Mouse (Mus musculus) kidney, postnatal 0 days (tissue): Measurements from ENCODE around the gene Abca13. TPM values are rescaled to one million over a fixed set of nuclear protein-coding genes. Genes with fewer than 3 reads are reported as not detected.

Experiments
- ATAC-seq: fragments of 200-750 bp; cut with Nextera tagmentation; replicated peaks from 2 replicates; pipeline ENCODE4 v1.8.0; 2017; ENCODE audit warnings: low read depth, moderate number of reproducible peaks, moderate TSS enrichment, moderate library complexity; ENCODE audit not compliant: low FRiP score
- DNase-seq: peaks from one replicate; pipeline ENCODE4 v3.0.0-alpha.2; 2016; ENCODE audit warnings: low spot score
- H3K27ac ChIP-seq: fragments of 300-500 bp; sonication (generic); 2 replicates; pipeline ENCODE4 v1.5.1; 2014; ENCODE audit warnings: mild to moderate bottlenecking
- H3K27me3 ChIP-seq: fragments of 300-500 bp; sonication (generic); 2 replicates; pipeline ENCODE4 v1.6.1; 2014; ENCODE audit warnings: low read length, mixed read lengths; ENCODE audit not compliant: insufficient read depth
- H3K36me3 ChIP-seq: fragments of 300-500 bp; sonication (generic); 2 replicates; pipeline ENCODE4 v1.6.1; 2014; ENCODE audit warnings: low read length, mixed read lengths; ENCODE audit not compliant: insufficient read depth
- H3K4me1 ChIP-seq: fragments of 300-500 bp; sonication (generic); replicated peaks from 2 replicates; pipeline ENCODE4 v1.6.1; 2014; ENCODE audit warnings: antibody characterized with exemption, low read length, mixed read lengths; ENCODE audit not compliant: insufficient read depth
- H3K4me2 ChIP-seq: fragments of 300-500 bp; sonication (generic); 2 replicates; pipeline ENCODE4 v1.6.1; 2014; ENCODE audit warnings: mild to moderate bottlenecking, low read length, moderate library complexity, mixed read lengths
- H3K4me3 ChIP-seq: fragments of 300-500 bp; sonication (generic); replicated peaks from 2 replicates; pipeline ENCODE4 v1.5.1; 2014; ENCODE audit warnings: low read depth, low read length
- H3K9ac ChIP-seq: fragments of 300-500 bp; sonication (generic); 2 replicates; pipeline ENCODE4 v1.6.1; 2014; ENCODE audit warnings: low read depth, low read length
- H3K9me3 ChIP-seq: fragments of 300-500 bp; sonication (generic); replicated peaks from 2 replicates; pipeline ENCODE4 v1.6.1; 2016; ENCODE audit warnings: low read length, inconsistent platforms, mixed read lengths
- CTCF ChIP-seq: IDR thresholded peaks from 2 replicates; pipeline ENCODE4 v1.5.1; 2016; ENCODE audit warnings: antibody characterized with exemption, low read depth, mild to moderate bottlenecking, moderate library complexity
- WGBS: fragments of 180-500 bp; shearing (Covaris S2); extraction: QIAGEN DNeasy Blood & Tissue Kit; methylation state at CpG from one replicate; pipeline ENCODE4 v1.1.7; 2014; 5-methylcytosine and 5-hydroxymethylcytosine counted together
- polyA plus RNA-seq: library from polyadenylated mRNA; unstranded; fragments of >200 nt; fragmentation: Nextera tagmentation; extraction: Ambion mirVana; gene quantifications from 2 replicates; pipeline ENCODE4 v1.2.1, GENCODE M21; 2015

Gene Abca13
- polyA plus RNA-seq, 1 experiment from 2014 or later = 1.8 TPM

DNA sequence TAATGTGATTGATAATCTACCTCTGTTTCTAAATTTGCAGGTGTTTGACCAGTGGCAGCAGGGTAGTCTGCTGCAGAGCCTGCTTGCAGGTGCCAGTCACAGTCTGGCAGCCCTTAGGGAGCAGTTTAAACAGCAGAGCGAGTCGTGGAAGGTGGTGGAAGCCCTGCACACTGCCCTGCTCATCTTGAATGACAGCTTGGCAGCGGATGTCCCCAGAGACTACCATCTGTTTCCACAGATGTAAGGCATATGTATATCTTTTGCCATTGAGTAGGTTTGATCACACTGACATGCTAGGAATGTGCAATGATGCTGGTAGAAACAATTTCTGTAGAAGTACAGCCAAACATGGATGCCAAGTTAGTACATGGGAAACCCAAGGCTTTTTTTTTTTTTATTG lies 77.3 kb downstream of the Abca13 start:
- Histone ChIP-seq H3K27ac (no peak overlapping the region), H3K4me1 (no peaks in the 10 kb centered on the region), H3K9ac (no peak overlapping the region), H3K27me3 (no peaks in the 10 kb centered on the region), H3K36me3 (no peaks in the 10 kb centered on the region), H3K4me2 (no peak overlapping the region), H3K4me3 (no peak overlapping the region), H3K9me3 (no peaks in the 10 kb centered on the region)
- WGBS = 77% methylated on average over 3 of the region's 3 CpGs
- ATAC-seq (no peak), DNase-seq (no peak)
- TF ChIP-seq CTCF = no peak

DNA sequence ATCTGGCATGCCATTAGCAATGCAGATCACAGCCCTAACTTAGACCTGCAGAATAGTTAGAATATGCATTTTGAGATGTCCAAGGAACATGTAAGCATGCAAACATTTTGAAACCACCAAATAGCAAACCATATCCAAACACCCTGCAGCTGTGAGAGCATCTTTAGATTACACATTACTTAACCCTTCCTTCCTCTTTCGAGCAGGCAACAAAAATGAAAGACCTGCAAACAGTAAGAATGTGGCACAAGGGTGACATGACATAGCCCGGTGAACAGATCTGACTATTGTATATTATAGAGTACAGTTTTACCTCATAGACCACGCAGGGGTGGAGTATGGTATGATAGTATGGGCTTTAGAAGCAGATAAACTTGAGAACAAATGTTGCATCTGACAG lies 93.5 kb downstream of the Abca13 start:
- no peak overlapping the region for H3K4me2 ChIP-seq
- H3K9ac ChIP-seq = no peak overlapping the region
- no peaks in the 10 kb centered on the region for H3K36me3 ChIP-seq
- no peaks in the 10 kb centered on the region for H3K4me1 ChIP-seq
- H3K4me3 ChIP-seq = no peak overlapping the region
- H3K27ac ChIP-seq = no peak overlapping the region
- DNase-seq = no peak
- no peak for ATAC-seq
- no peaks in the 10 kb centered on the region for H3K9me3 ChIP-seq
- H3K27me3 ChIP-seq = no peaks in the 10 kb centered on the region
- TF ChIP-seq CTCF = no peak
- 74% methylated on average over 3 of the region's 3 CpGs for WGBS

DNA sequence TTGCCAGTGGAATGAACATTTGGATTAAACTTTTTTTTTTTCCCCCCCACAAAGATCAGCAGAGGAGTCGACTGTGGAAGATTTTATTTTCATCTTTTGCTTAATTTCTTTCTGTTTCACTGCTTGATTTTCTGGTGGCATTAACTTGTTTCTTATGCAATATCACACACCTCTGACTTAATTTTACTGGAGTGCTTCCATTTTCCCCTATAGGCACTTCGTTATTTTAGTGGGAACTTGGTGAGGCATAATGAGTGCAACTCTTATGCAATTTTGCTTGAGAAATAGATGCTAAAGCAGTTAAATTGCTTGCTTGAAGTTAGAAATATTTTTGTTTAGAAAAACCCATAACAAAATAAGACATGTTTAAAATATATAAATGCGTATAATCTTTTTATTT lies 94.0 kb downstream of the Abca13 start:
- Histone ChIP-seq H3K4me2 (no peak overlapping the region), H3K4me3 (no peak overlapping the region), H3K4me1 (no peaks in the 10 kb centered on the region), H3K9ac (no peak overlapping the region), H3K27me3 (no peaks in the 10 kb centered on the region), H3K36me3 (no peaks in the 10 kb centered on the region), H3K27ac (no peak overlapping the region), H3K9me3 (no peaks in the 10 kb centered on the region)
- 83% methylated on average over 3 of the region's 3 CpGs for WGBS
- DNase-seq (no peak), ATAC-seq (no peak)
- no peak for TF ChIP-seq CTCF

DNA sequence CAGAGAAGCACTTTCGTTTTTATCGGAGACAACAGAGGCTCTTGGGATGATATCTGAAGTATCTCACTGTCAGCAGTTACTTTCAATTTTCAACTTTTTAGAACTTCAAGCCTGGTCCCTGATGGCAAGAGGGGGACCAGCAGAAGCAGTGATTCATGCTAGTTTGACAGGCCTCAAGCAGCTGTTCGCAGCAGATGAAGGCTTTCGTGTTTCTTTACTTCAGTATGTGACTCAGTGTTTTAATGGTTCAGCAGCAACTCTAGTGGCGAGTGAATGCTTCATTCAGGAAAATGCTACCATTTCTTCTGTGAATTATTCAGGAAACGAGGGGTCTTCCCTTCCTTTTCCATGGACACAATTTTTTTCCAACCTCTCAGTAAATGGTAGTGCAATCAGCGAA lies 99.4 kb downstream of the Abca13 start:
- DNase-seq (no peak), ATAC-seq (no peak)
- no peak overlapping the region for H3K4me3 ChIP-seq
- no peak overlapping the region for H3K9ac ChIP-seq
- no peaks in the 10 kb centered on the region for H3K9me3 ChIP-seq
- H3K4me2 ChIP-seq = no peak overlapping the region
- H3K27ac ChIP-seq = no peak overlapping the region
- TF ChIP-seq CTCF = no peak
- no peaks in the 10 kb centered on the region for H3K4me1 ChIP-seq
- 74% methylated on average over 7 of the region's 7 CpGs for WGBS
- no peaks in the 10 kb centered on the region for H3K36me3 ChIP-seq
- H3K27me3 ChIP-seq = no peaks in the 10 kb centered on the region

DNA sequence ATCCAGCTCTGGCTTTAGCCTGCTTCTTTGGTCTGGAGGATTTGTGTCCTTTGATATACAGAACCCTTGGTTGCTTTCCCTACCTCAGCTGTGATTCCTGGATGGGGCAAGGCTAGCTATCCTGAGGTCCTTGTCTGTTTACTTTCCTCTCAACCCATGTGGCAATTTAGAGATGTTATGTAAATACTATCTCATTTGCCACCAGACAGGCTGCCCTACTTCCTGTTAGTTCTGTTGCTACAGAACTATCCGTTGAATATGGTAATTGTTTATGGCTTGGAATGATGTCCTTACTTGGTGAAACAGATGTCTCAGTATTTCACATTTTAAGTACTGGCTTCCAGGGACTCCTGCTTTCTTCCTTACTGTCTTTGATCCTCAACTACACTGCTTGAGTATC lies 107.9 kb downstream of the Abca13 start:
- Histone ChIP-seq H3K4me1 (no peaks in the 10 kb centered on the region), H3K4me3 (no peak overlapping the region), H3K4me2 (no peak overlapping the region), H3K27me3 (no peaks in the 10 kb centered on the region), H3K9me3 (no peaks in the 10 kb centered on the region), H3K9ac (no peak overlapping the region), H3K27ac (no peak overlapping the region), H3K36me3 (no peaks in the 10 kb centered on the region)
- ATAC-seq (no peak), DNase-seq (no peak)
- 30% methylated on average over 1 of the region's 1 CpGs for WGBS
- TF ChIP-seq CTCF = no peak

DNA sequence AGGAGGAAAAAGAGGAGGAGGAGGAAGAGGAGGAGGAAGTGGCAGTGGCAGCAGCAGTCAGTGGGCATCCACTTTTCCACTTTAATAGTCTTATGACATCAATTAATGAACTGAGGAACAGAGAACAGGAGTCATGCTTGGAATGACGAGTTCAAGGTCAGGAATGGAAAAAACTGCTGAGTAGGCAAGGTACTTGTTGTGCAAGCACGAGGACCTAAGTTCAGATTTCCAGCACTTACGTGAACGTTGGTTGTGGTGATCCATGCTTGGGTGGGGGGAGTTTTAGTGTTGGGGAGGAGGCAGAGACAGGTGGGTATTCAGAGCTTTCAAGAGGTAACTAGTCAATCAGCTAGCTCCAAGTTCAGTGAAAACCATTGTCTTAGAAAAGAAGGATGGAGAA lies 113.7 kb downstream of the Abca13 start:
- H3K9ac ChIP-seq = no peak overlapping the region
- 75% methylated on average over 4 of the region's 4 CpGs for WGBS

DNA sequence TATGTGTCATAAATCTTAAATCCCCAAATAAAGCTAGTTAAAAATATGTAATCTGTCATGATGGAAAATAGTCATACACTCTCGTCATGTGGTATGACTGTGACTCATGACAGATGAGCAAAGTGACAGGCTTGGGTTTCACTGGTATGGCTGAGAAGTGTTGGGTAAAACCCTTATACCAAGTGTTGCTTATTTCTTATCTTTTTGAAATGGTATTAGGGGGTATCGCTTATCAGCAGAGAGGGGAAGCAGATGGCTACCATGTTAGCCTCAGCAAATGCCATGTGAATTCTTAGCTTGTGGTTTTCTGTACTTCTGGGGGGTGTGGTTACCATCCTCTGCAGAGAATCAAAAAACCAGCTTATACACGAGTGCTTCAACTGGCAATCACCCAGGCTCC lies 124.8 kb downstream of the Abca13 start:
- no peak for TF ChIP-seq CTCF
- Histone ChIP-seq H3K4me1 (no peaks in the 10 kb centered on the region), H3K27ac (no peak overlapping the region), H3K36me3 (no peaks in the 10 kb centered on the region), H3K9ac (no peak overlapping the region), H3K9me3 (no peaks in the 10 kb centered on the region), H3K4me3 (no peak overlapping the region), H3K27me3 (no peaks in the 10 kb centered on the region), H3K4me2 (no peak overlapping the region)
- DNase-seq (no peak), ATAC-seq (no peak)
- WGBS = 65% methylated on average over 3 of the region's 3 CpGs

More for the DNA sequence above, 113.7 kb downstream of the Abca13 start:
- no peak overlapping the region for H3K27ac ChIP-seq
- H3K4me2 ChIP-seq = no peak overlapping the region
- no peaks in the 10 kb centered on the region for H3K36me3 ChIP-seq
- TF ChIP-seq CTCF = no peak
- no peaks in the 10 kb centered on the region for H3K27me3 ChIP-seq
- no peak overlapping the region for H3K4me3 ChIP-seq
- DNase-seq (no peak), ATAC-seq (no peak)
- H3K4me1 ChIP-seq = no peaks in the 10 kb centered on the region
- H3K9me3 ChIP-seq = no peaks in the 10 kb centered on the region
